Mouse (Mus musculus): Measurements from ENCODE around the gene Cntn1. TPM values are rescaled to one million over a fixed set of nuclear protein-coding genes. Genes with fewer than 3 reads are reported as not detected.
"Not testable (repeated sequence)": the region's sequence is repeated elsewhere in the genome, so short reads cannot be mapped to it uniquely, and the experiment has no call there.

Gene Cntn1
- total and polyA plus RNA-seq, 3 experiments: 0.11 TPM; not detected in 2

DNA sequence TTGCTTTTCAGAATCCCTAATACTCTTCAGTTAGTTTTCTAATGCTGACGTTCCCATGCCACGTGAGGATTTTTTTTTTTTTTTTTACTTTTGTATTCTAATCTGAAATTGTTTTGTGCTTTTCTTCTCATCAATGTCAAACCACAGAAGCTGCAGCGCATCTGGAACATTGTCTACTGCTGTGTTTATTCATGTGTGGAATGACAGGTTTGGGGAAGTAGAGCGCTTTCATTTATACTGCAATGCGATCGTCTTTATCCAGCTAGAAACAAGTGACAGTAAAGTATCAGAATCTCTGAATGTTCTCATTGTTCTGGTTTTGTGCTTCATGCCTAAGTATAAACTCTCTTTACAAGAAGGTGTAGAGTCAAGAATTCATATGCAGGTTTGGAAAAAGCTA lies 289.3 kb downstream of the Cntn1 start:
- Histone ChIP-seq H3K36me3 (replicated peaks) (no peaks in the 10 kb centered on the region), H3K4me1 (ENCODE audit: insufficient read depth, low read depth, low read length) (peaks cover 10% of the 10 kb centered on the region), H3K27me3 (ENCODE audit: insufficient read depth, low read length) (no peaks in the 10 kb centered on the region), H3K9me3 (replicated peaks) (peaks cover 2% of the 10 kb centered on the region; the same call in 1 of the 2 replicates), H3K4me3 (ENCODE audit: low read depth, low read length) (no peak overlapping the region)
- TF ChIP-seq TAL1 (conservative IDR thresholded peaks at IDR 0.05; ENCODE audit: low read depth, low read length) (no peak), GATA2 (IDR thresholded peaks at IDR 0.05; ENCODE audit: borderline replicate concordance, low read depth, low read length) (no peak), CTCF (IDR thresholded peaks at IDR 0.05; ENCODE audit: low read depth, low read length) (no peak)
- DNase-seq (ENCODE audit: low spot score) (no peak), ATAC-seq (ENCODE audit: extremely low read depth, insufficient number of reproducible peaks, low FRiP score, poor library complexity, severe bottlenecking) (no peak)

DNA sequence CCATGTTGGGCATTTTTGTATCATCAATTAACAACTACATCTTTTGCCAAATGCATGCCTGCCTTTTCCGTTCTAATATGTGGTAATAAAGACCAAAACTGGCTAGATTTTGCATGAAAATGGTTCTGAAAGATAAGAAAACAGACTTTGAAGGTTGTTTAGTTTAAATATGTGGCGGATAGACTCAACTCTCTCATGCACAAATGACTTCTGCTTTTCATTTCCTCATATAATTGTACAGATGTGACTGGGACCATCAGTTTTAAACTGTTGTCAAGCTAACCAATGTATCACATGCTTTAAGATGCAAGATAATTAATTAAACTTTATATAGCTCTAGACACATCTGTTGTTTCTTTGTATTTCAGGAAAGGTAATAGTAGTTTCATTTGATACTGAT lies 290.5 kb downstream of the Cntn1 start:
- peaks cover 9% of the 10 kb centered on the region for H3K36me3 ChIP-seq (replicated peaks)
- H3K9me3 ChIP-seq (replicated peaks): peaks cover 2% of the 10 kb centered on the region; the same call in 1 of the 2 replicates
- no peak for DNase-seq (ENCODE audit: low spot score)
- H3K27me3 ChIP-seq (ENCODE audit: insufficient read depth, low read length): no peaks in the 10 kb centered on the region
- H3K4me3 ChIP-seq (ENCODE audit: low read depth, low read length): no peak overlapping the region
- ATAC-seq (ENCODE audit: extremely low read depth, insufficient number of reproducible peaks, low FRiP score, poor library complexity, severe bottlenecking): peak; percentile 11; the same call in 1 of the 2 replicates
- H3K4me1 ChIP-seq (ENCODE audit: insufficient read depth, low read depth, low read length): peaks cover 22% of the 10 kb centered on the region
- TF ChIP-seq CTCF (IDR thresholded peaks at IDR 0.05; ENCODE audit: low read depth, low read length): no peak
- no peak for TF ChIP-seq GATA2 (IDR thresholded peaks at IDR 0.05; ENCODE audit: borderline replicate concordance, low read depth, low read length)
- no peak for TF ChIP-seq TAL1 (conservative IDR thresholded peaks at IDR 0.05; ENCODE audit: low read depth, low read length)
- no peak for TF ChIP-seq POLR2AphosphoS5 (IDR thresholded peaks at IDR 0.05; ENCODE audit: insufficient replicate concordance, low read depth, low read length)
- no peak for TF ChIP-seq GATA1 (IDR thresholded peaks at IDR 0.05; ENCODE audit: borderline replicate concordance, low read length)

DNA sequence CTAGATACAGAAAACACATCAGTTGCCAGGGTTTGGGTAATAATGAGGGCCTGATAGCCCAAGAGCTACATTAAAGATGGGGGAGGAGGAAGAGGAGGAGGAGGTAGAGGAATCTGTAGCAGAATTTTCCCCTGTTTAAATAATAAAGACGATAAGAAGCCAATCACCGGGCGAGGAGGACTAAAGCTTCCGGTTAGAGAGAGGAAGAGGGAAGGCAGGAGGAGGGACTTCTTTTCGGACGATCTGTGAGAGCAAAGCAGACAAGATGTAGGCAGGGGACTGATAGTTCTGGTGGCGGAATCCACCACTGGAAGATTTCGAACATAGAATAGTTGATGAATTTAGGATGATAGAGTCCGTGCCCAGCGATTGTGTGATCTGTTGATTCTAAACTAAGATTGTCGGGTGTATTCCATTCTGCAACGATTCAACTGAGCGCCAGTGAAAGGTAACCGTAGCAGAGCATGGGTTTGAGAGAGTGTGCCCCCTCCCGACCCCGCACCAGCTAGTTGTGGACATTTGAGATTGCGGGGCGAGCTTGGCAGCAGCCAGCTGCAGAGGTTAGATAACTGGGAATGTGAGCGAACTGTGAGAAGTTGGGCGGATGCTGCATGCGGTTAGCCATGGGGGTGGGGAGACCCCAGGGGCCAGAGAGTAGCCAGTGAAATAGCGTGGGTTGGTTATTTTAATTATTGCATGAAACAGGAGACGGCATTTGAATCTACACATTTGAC lies 293.3 kb downstream of the Cntn1 start:
- H3K4me3 ChIP-seq (ENCODE audit: low read depth, low read length): peak overlapping the region; percentile 70
- H3K27me3 ChIP-seq (ENCODE audit: insufficient read depth, low read length): no peaks in the 10 kb centered on the region
- peaks cover 2% of the 10 kb centered on the region; the same call in 1 of the 2 replicates for H3K9me3 ChIP-seq (replicated peaks)
- DNase-seq (ENCODE audit: low spot score) (peak; percentile 14), ATAC-seq (ENCODE audit: extremely low read depth, insufficient number of reproducible peaks, low FRiP score, poor library complexity, severe bottlenecking) (peak; percentile 75)
- TF ChIP-seq CTCF (IDR thresholded peaks at IDR 0.05; ENCODE audit: low read depth, low read length) (no peak), GATA1 (IDR thresholded peaks at IDR 0.05; ENCODE audit: borderline replicate concordance, low read length) (no peak), GATA2 (IDR thresholded peaks at IDR 0.05; ENCODE audit: borderline replicate concordance, low read depth, low read length) (no peak), TAL1 (conservative IDR thresholded peaks at IDR 0.05; ENCODE audit: low read depth, low read length) (peak; percentile 84), POLR2AphosphoS5 (IDR thresholded peaks at IDR 0.05; ENCODE audit: insufficient replicate concordance, low read depth, low read length) (no peak)
- peaks cover 20% of the 10 kb centered on the region for H3K36me3 ChIP-seq (replicated peaks)
- H3K4me1 ChIP-seq (ENCODE audit: insufficient read depth, low read depth, low read length): peaks cover 22% of the 10 kb centered on the region

DNA sequence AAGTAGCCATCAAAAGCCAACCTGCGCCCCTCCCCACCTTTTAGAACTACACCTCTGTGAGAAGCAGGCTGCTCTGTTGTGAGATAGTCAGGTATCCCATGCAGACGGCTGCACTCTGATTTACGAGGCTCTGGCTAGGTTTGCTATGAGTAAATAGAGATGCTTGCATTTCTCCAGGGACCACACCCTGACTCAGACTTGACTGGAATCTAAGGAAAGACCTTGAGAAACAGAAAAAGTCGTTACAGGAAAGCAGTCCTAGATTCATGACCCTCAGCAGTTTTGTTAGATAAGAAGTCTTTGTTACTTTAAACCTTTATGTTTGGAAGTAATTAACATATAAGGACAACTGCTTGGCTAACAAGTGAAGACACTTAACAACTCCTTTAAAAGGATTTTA lies 296.5 kb downstream of the Cntn1 start:
- peaks cover 2% of the 10 kb centered on the region; the same call in 1 of the 2 replicates for H3K9me3 ChIP-seq (replicated peaks)
- DNase-seq (ENCODE audit: low spot score) (no peak), ATAC-seq (ENCODE audit: extremely low read depth, insufficient number of reproducible peaks, low FRiP score, poor library complexity, severe bottlenecking) (no peak)
- peaks cover 27% of the 10 kb centered on the region for H3K36me3 ChIP-seq (replicated peaks)
- peaks cover 16% of the 10 kb centered on the region for H3K4me1 ChIP-seq (ENCODE audit: insufficient read depth, low read depth, low read length)
- TF ChIP-seq GATA1 (IDR thresholded peaks at IDR 0.05; ENCODE audit: borderline replicate concordance, low read length) (no peak), CTCF (IDR thresholded peaks at IDR 0.05; ENCODE audit: low read depth, low read length) (no peak), TAL1 (conservative IDR thresholded peaks at IDR 0.05; ENCODE audit: low read depth, low read length) (no peak), POLR2AphosphoS5 (IDR thresholded peaks at IDR 0.05; ENCODE audit: insufficient replicate concordance, low read depth, low read length) (no peak), GATA2 (IDR thresholded peaks at IDR 0.05; ENCODE audit: borderline replicate concordance, low read depth, low read length) (no peak)
- no peaks in the 10 kb centered on the region for H3K27me3 ChIP-seq (ENCODE audit: insufficient read depth, low read length)
- H3K4me3 ChIP-seq (ENCODE audit: low read depth, low read length): no peak overlapping the region

DNA sequence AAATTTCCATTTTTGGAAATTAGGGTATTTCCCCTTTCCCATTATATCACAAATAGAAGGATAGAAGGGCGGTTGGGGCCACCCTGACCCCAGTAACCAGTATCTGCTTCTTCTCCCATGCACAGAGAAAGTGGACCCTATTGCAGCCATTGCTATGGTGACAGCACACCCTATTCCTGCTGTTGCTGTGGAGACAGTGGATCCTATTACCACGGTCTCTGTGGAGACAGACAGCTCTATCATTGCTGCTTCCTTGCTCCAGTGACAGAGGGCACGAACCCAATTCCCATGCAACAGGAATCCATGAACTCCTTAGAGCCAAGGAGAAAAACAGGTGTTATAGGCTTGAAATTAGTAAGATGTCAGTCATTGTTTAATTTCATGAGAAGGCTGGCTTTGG lies 296.9 kb downstream of the Cntn1 start:
- peaks cover 2% of the 10 kb centered on the region; the same call in 1 of the 2 replicates for H3K9me3 ChIP-seq (replicated peaks)

DNA sequence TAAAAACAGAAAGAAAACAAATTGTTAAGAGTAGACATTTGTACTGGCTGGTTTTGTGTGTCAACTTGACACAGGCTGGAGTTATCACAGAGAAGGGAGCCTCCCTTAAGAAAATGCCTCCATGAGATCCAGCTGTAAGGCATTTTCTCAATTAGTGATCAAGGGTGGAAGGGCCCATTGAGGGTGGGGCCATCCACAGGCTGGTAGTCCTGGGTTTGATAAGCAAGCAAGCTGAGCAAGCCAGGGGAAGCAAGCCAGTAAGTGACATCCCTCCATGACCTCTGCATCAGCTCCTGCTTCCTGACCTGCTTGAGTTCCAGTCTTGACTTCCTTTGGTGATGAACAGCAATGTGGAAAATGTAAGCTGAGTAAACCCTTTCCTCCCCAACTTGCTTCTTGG lies 297.5 kb downstream of the Cntn1 start:
- Histone ChIP-seq H3K4me1 (ENCODE audit: insufficient read depth, low read depth, low read length) (peaks cover 16% of the 10 kb centered on the region), H3K36me3 (replicated peaks) (peaks cover 27% of the 10 kb centered on the region)
- not testable (repeated sequence) for H3K27me3 ChIP-seq (ENCODE audit: insufficient read depth, low read length); ATAC-seq (ENCODE audit: extremely low read depth, insufficient number of reproducible peaks, low FRiP score, poor library complexity, severe bottlenecking); DNase-seq (ENCODE audit: low spot score); H3K4me3 ChIP-seq (ENCODE audit: low read depth, low read length); H3K9me3 ChIP-seq (replicated peaks)

More for the DNA sequence above, 296.9 kb downstream of the Cntn1 start:
- DNase-seq (ENCODE audit: low spot score) (no peak), ATAC-seq (ENCODE audit: extremely low read depth, insufficient number of reproducible peaks, low FRiP score, poor library complexity, severe bottlenecking) (no peak)
- H3K4me1 ChIP-seq (ENCODE audit: insufficient read depth, low read depth, low read length): peaks cover 16% of the 10 kb centered on the region
- no peaks in the 10 kb centered on the region for H3K27me3 ChIP-seq (ENCODE audit: insufficient read depth, low read length)
- H3K4me3 ChIP-seq (ENCODE audit: low read depth, low read length): no peak overlapping the region
- TF ChIP-seq CTCF (IDR thresholded peaks at IDR 0.05; ENCODE audit: low read depth, low read length) (no peak), POLR2AphosphoS5 (IDR thresholded peaks at IDR 0.05; ENCODE audit: insufficient replicate concordance, low read depth, low read length) (no peak), TAL1 (conservative IDR thresholded peaks at IDR 0.05; ENCODE audit: low read depth, low read length) (no peak), GATA2 (IDR thresholded peaks at IDR 0.05; ENCODE audit: borderline replicate concordance, low read depth, low read length) (no peak), GATA1 (IDR thresholded peaks at IDR 0.05; ENCODE audit: borderline replicate concordance, low read length) (no peak)
- peaks cover 27% of the 10 kb centered on the region for H3K36me3 ChIP-seq (replicated peaks)

All from G1E (cell line).